Mouse (Mus musculus) CH12.LX (cell line): ENCODE measurements around the gene Myef2.

Experiments used
- CHD1 ChIP-seq: IDR thresholded peaks from 2 replicates; pipeline ENCODE4 v1.6.1; 2012; ENCODE audit warnings: low read depth, low read length, improper control_type of control experiment, inconsistent platforms
- EP300 ChIP-seq: IDR thresholded peaks from 2 replicates; pipeline ENCODE4 v1.6.1; 2011; ENCODE audit warnings: low read length, improper control_type of control experiment
- HCFC1 ChIP-seq: IDR thresholded peaks from 2 replicates; pipeline ENCODE4 v1.6.1; 2012; ENCODE audit warnings: low read depth, mild to moderate bottlenecking, inconsistent platforms, low read length, improper control_type of control experiment
- POLR2A ChIP-seq: IDR thresholded peaks from 2 replicates; pipeline ENCODE4 v1.6.1; 2011; ENCODE audit warnings: low read depth, mild to moderate bottlenecking, improper control_type of control experiment, low read length
- ZC3H11A ChIP-seq: IDR thresholded peaks from 2 replicates; pipeline ENCODE4 v1.6.1; 2012; ENCODE audit warnings: low read depth, mild to moderate bottlenecking, inconsistent platforms, low read length, improper control_type of control experiment

- TF ChIP-seq ZC3H11A: no peak
- TF ChIP-seq CHD1: no peak
- TF ChIP-seq EP300: no peak
- no peak for TF ChIP-seq HCFC1
- no peak for TF ChIP-seq POLR2A
Measured at GRCm38 (mm10) chr2:125122624-125123476, 611 bp downstream of the Myef2 start.
